Mouse (Mus musculus) liver, embryonic 16.5 days (tissue): Measurements from ENCODE around the gene Aldh9a1. TPM values are rescaled to one million over a fixed set of nuclear protein-coding genes. Genes with fewer than 3 reads are reported as not detected.

ENCODE experiments used
- ATAC-seq: fragments of 200-750 bp; cut with Nextera tagmentation; 2 replicates; pipeline ENCODE4 v1.8.0; 2017; ENCODE audit warnings: low read depth, mild to moderate bottlenecking, moderate number of reproducible peaks, moderate library complexity
- H3K27ac ChIP-seq: fragments of 300-500 bp; sonication (generic); 2 replicates; pipeline ENCODE4 v1.5.1; 2014; ENCODE audit warnings: mild to moderate bottlenecking, low read length
- H3K27me3 ChIP-seq: fragments of 300-500 bp; sonication (generic); 2 replicates; pipeline ENCODE4 v1.6.1; 2014; ENCODE audit warnings: low read depth, low read length, mixed read lengths; ENCODE audit not compliant: control insufficient read depth, insufficient read depth
- H3K36me3 ChIP-seq: fragments of 300-500 bp; sonication (generic); 2 replicates; pipeline ENCODE4 v1.6.1; 2014; ENCODE audit warnings: mild to moderate bottlenecking; ENCODE audit not compliant: control insufficient read depth, insufficient read depth
- H3K4me1 ChIP-seq: fragments of 300-500 bp; sonication (generic); 2 replicates; pipeline ENCODE4 v1.6.1; 2014; ENCODE audit warnings: low read depth, low read length, mixed read lengths; ENCODE audit not compliant: control insufficient read depth
- H3K4me2 ChIP-seq: fragments of 300-500 bp; sonication (generic); 2 replicates; pipeline ENCODE4 v1.6.1; 2014; ENCODE audit warnings: low read depth, low read length, mixed read lengths
- H3K4me3 ChIP-seq: fragments of 300-500 bp; sonication (generic); 2 replicates; pipeline ENCODE4 v1.5.1; 2014; ENCODE audit warnings: low read depth, mild to moderate bottlenecking, low read length
- H3K9ac ChIP-seq: fragments of 300-500 bp; sonication (generic); 2 replicates; pipeline ENCODE4 v1.6.1; 2014; ENCODE audit warnings: low read depth, low read length
- H3K9me3 ChIP-seq: fragments of 300-500 bp; sonication (generic); replicated peaks from 2 replicates; pipeline ENCODE4 v1.6.1; 2016; ENCODE audit warnings: low read length; ENCODE audit not compliant: control insufficient read depth
- WGBS: fragments of 180-500 bp; shearing (Covaris S2); extraction: QIAGEN DNeasy Blood & Tissue Kit; methylation state at CpG from one replicate; pipeline ENCODE4 v1.1.7; 2014; ENCODE audit not compliant: insufficient replicate concordance; 5-methylcytosine and 5-hydroxymethylcytosine counted together
- polyA plus RNA-seq: library from polyadenylated mRNA; unstranded; fragments of >200 nt; fragmentation: Nextera tagmentation; extraction: Ambion mirVana; gene quantifications from 2 replicates; pipeline ENCODE4 v1.2.1, GENCODE M21; 2015

The Aldh9a1 gene
- polyA plus RNA-seq, 1 experiment from 2014 or later = 75.8 TPM

DNA sequence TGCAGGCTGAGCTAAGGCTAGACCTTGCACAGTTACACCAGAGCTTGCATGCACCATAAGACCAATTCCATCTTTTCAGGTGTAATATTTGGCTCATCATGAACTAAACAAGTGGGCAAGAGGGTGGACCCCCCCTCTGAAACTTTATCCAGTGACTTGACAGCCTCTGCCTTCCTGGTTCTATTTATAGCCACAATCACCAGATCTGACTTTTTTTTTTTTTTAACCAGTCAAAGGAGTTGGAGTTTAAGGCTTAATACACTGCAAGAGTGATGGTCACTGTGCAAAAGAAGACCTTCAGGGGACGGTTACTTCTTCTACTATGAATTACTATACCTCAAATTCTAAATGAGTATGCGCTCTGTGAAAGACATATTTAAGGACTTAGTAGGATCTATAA is 35.4 kb downstream of the Aldh9a1 start:
- Histone ChIP-seq H3K4me1 (peaks cover 96% of the 10 kb centered on the region), H3K27me3 (no peaks in the 10 kb centered on the region), H3K4me2 (peak overlapping the region; percentile 62; the same call in 1 of the 2 replicates), H3K9me3 (no peaks in the 10 kb centered on the region), H3K36me3 (peaks cover 12% of the 10 kb centered on the region; the same call in 1 of the 2 replicates), H3K9ac (peak overlapping the region; percentile 62), H3K27ac (peak overlapping the region; percentile 98), H3K4me3 (no peak overlapping the region)
- ATAC-seq = no peak
- WGBS = 82% methylated on average over 2 of the region's 2 CpGs

GRCm38 (mm10) chr1:167385636-167386035 is 35.8 kb downstream of the Aldh9a1 start:
- H3K4me2 ChIP-seq = peak overlapping the region; percentile 2
- WGBS = 62% methylated on average over 5 of the region's 5 CpGs

DNA sequence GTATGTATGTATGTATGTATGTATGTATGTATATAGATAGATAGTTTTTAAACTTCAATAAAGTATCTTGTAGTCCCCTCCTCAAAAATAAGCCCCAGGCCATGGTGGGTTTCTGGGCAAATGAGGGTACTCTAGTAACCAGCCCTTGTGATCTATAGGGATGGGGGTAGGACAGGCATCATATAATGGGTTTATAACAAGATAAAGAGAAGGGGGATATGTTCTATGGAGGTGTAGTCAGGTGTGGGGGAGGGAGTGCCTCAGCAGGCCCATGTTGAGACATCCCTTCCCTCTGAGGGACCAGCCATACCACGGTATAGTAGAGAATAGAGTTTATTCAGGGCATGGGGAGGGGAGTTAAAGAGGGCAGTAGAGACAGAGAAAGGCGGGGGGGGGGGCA is 36.7 kb downstream of the Aldh9a1 start:
- no peak for ATAC-seq
- peaks cover 12% of the 10 kb centered on the region; the same call in 1 of the 2 replicates for H3K36me3 ChIP-seq
- H3K9ac ChIP-seq = no peak overlapping the region
- H3K4me1 ChIP-seq = peaks cover 95% of the 10 kb centered on the region
- H3K4me3 ChIP-seq = no peak overlapping the region
- H3K27ac ChIP-seq = peak overlapping the region; percentile 75
- peak overlapping the region; percentile 69; the same call in 1 of the 2 replicates for H3K4me2 ChIP-seq
- no peaks in the 10 kb centered on the region for H3K27me3 ChIP-seq
- H3K9me3 ChIP-seq = no peaks in the 10 kb centered on the region
- WGBS = 67% methylated on average over 1 of the region's 2 CpGs

More at GRCm38 (mm10) chr1:167385636-167386035, 35.8 kb downstream of the Aldh9a1 start:
- no peaks in the 10 kb centered on the region for H3K9me3 ChIP-seq
- H3K36me3 ChIP-seq = peaks cover 12% of the 10 kb centered on the region; the same call in 1 of the 2 replicates
- no peaks in the 10 kb centered on the region for H3K27me3 ChIP-seq
- H3K4me1 ChIP-seq = peaks cover 96% of the 10 kb centered on the region
- peak overlapping the region; percentile 7 for H3K9ac ChIP-seq
- no peak for ATAC-seq
- H3K4me3 ChIP-seq = no peak overlapping the region
- H3K27ac ChIP-seq = peak overlapping the region; percentile 98

- H3K4me1 ChIP-seq = peaks cover 90% of the 10 kb centered on the region
- H3K4me3 ChIP-seq = no peak overlapping the region
- no peaks in the 10 kb centered on the region for H3K9me3 ChIP-seq
- no peaks in the 10 kb centered on the region for H3K27me3 ChIP-seq
- WGBS = 52% methylated on average over 2 of the region's 2 CpGs
- H3K9ac ChIP-seq = peak overlapping the region; percentile 51
- H3K27ac ChIP-seq = peak overlapping the region; percentile 75
- no peak for ATAC-seq
- peak overlapping the region; percentile 69 for H3K4me2 ChIP-seq
- peaks cover 12% of the 10 kb centered on the region; the same call in 1 of the 2 replicates for H3K36me3 ChIP-seq
Observed at GRCm38 (mm10) chr1:167387310-167387709, 37.5 kb downstream of the Aldh9a1 start.

GRCm38 (mm10) chr1:167387796-167388195 is 38.0 kb downstream of the Aldh9a1 start:
- peak overlapping the region; percentile 69 for H3K4me2 ChIP-seq
- peak overlapping the region; percentile 75 for H3K27ac ChIP-seq
- H3K9me3 ChIP-seq = no peaks in the 10 kb centered on the region
- peaks cover 89% of the 10 kb centered on the region for H3K4me1 ChIP-seq
- H3K36me3 ChIP-seq = peaks cover 12% of the 10 kb centered on the region; the same call in 1 of the 2 replicates
- H3K4me3 ChIP-seq = no peak overlapping the region
- H3K9ac ChIP-seq = peak overlapping the region; percentile 41; the same call in 1 of the 2 replicates
- WGBS = 65% methylated on average over 3 of the region's 3 CpGs
- no peak for ATAC-seq
- H3K27me3 ChIP-seq = no peaks in the 10 kb centered on the region

GRCm38 (mm10) chr1:167388571-167388970 is 38.8 kb downstream of the Aldh9a1 start:
- H3K36me3 ChIP-seq = peaks cover 12% of the 10 kb centered on the region; the same call in 1 of the 2 replicates
- peaks cover 83% of the 10 kb centered on the region for H3K4me1 ChIP-seq
- no peaks in the 10 kb centered on the region for H3K27me3 ChIP-seq
- WGBS = 78% methylated on average over 6 of the region's 6 CpGs
- ATAC-seq = no peak
- H3K9ac ChIP-seq = peak overlapping the region; percentile 41
- H3K4me3 ChIP-seq = no peak overlapping the region
- H3K9me3 ChIP-seq = no peaks in the 10 kb centered on the region
- peak overlapping the region; percentile 69 for H3K4me2 ChIP-seq
- peak overlapping the region; percentile 75 for H3K27ac ChIP-seq

DNA sequence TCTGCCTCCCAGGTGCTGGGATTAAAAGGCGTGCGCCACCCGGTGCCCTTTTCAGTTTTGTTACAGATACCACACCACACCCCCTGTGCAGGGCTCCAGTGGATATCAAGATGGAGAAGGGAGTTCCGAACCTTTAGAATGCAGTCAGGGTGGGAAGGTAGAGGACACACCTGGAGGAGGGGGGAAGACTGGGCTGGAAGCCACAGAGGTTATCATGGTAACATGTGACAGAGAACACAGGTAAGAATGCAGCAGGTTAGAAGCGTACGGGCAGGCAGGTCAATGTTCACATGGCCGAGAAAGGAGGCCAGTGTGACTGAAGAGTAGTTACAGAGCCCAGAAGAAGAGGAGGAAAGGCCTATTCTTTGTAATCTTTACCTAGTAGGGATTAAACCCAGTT is 39.8 kb downstream of the Aldh9a1 start:
- H3K36me3 ChIP-seq = peaks cover 12% of the 10 kb centered on the region; the same call in 1 of the 2 replicates
- no peaks in the 10 kb centered on the region for H3K9me3 ChIP-seq
- peak overlapping the region; percentile 17 for H3K9ac ChIP-seq
- H3K27ac ChIP-seq = peak overlapping the region; percentile 25
- WGBS = 79% methylated on average over 7 of the region's 7 CpGs
- peak overlapping the region; percentile 51 for H3K4me3 ChIP-seq
- H3K27me3 ChIP-seq = no peaks in the 10 kb centered on the region
- H3K4me1 ChIP-seq = peaks cover 77% of the 10 kb centered on the region
- H3K4me2 ChIP-seq = peak overlapping the region; percentile 69
- no peak for ATAC-seq

DNA sequence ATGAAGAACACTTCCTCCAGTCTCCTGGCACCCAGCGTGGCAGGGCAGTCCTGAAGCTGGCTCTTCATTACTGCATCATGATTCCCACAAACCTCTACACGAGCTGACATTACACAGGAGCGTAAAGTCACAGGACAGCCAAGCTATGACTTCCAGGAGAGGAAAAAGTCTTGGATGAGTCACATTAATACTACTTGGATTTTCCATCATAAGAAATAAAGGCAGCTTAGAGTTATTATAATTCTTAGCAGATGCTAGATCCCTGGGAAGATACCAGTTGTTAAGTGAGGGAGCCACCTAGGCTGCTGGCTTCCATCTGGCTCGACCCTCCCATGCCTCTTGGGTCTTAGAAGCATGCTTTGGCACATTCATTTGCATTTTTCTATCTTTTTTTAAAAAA is 40.6 kb downstream of the Aldh9a1 start:
- Histone ChIP-seq H3K9ac (peak overlapping the region; percentile 3), H3K9me3 (no peaks in the 10 kb centered on the region), H3K36me3 (peaks cover 12% of the 10 kb centered on the region; the same call in 1 of the 2 replicates), H3K4me1 (peaks cover 73% of the 10 kb centered on the region), H3K27me3 (no peaks in the 10 kb centered on the region; the same call in 1 of the 2 replicates), H3K27ac (peak overlapping the region; percentile 25), H3K4me3 (peak overlapping the region; percentile 51), H3K4me2 (peak overlapping the region; percentile 69)
- WGBS = 81% methylated on average over 4 of the region's 4 CpGs
- ATAC-seq = no peak

DNA sequence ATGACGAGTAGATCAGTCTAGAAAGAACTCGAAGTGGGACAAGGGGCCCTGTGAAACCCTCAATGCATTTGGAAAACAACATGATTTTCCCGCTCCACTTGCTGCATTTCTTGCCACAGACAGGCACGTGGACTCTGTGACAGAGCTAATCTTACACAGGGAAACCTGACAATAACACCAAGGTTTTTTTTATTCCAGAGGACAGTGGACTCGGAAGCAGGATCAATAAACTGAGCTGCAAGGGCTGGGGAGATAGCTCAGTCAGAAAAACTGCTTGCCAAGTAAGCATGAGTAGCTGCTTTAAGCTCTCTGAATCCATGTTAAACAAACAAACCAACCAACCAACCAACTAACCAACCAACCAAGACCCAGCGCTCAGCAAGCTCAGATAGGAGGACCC is 41.5 kb downstream of the Aldh9a1 start:
- ATAC-seq = no peak
- H3K9me3 ChIP-seq = no peaks in the 10 kb centered on the region
- peak overlapping the region; percentile 69 for H3K4me2 ChIP-seq
- H3K4me1 ChIP-seq = peaks cover 66% of the 10 kb centered on the region
- WGBS = 64% methylated on average over 6 of the region's 6 CpGs
- H3K36me3 ChIP-seq = peaks cover 12% of the 10 kb centered on the region; the same call in 1 of the 2 replicates
- peak overlapping the region; percentile 68 for H3K27ac ChIP-seq
- peaks cover under 1% of the 10 kb centered on the region; the same call in 1 of the 2 replicates for H3K27me3 ChIP-seq
- peak overlapping the region; percentile 61 for H3K9ac ChIP-seq
- H3K4me3 ChIP-seq = peak overlapping the region; percentile 51
